Mouse (Mus musculus): Measurements from ENCODE around the gene Prr13. TPM values are rescaled to one million over a fixed set of nuclear protein-coding genes. Genes with fewer than 3 reads are reported as not detected.
A peak's percentile ranks its signal among the peaks of the same experiment; 100 is the strongest.

Gene Prr13
- polyA plus RNA-seq, 1 experiment, result 978 TPM

DNA sequence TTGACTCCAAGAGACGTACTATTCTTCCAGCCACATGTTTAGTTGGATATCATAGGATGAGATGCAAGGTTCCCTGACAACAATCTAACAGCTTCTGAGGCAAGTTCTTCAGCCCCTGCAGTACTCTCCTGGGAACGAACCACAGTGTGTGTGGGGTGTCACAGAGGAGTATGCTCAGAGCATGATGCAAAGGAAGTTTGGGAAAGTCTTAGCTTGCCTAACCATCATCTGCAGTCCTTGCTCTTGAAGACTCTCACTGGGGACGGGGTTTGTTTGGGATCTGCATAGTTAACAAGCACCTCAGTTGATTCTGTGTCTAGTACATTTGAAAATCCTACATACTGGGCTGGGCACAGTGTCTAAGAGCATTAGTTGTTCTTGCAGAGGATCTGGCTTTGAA, 49.5 kb downstream of the Prr13 start:
- Histone ChIP-seq H3K4me1 (peaks cover 54% of the 10 kb centered on the region), H3K9me3 (no peaks in the 10 kb centered on the region), H3K27me3 (replicated peaks) (peaks cover 7% of the 10 kb centered on the region), H3K4me3 (replicated peaks) (no peak overlapping the region), H3K36me3 (replicated peaks; ENCODE audit: low read length) (peaks cover 34% of the 10 kb centered on the region)
- TF ChIP-seq FLI1 (IDR thresholded peaks at IDR 0.05; ENCODE audit: low read length) (no peak), GATA1 (IDR thresholded peaks at IDR 0.05; ENCODE audit: borderline replicate concordance, low read length) (no peak)

DNA sequence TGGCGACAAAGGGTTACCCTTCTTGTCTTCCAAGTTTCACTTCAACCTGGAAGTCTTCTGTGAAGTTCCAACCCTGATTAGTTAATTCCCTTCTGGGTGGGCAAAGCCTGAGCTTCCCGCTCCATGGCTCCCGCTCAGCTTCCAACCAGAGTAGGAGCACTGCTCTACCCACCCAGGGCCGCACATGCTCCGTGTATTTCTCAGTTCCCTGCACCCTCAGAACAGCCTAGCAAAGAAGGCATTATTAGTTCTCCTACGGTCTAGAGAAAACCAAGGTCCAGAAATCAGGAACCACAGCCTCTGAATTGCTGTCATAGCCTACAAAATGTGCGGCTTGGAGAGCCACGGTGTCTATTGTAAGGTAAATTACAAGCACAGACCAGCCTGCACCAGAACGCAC, 51.3 kb downstream of the Prr13 start:
- Histone ChIP-seq H3K36me3 (replicated peaks; ENCODE audit: low read length) (peaks cover 17% of the 10 kb centered on the region), H3K27me3 (replicated peaks) (peaks cover 7% of the 10 kb centered on the region), H3K4me1 (peaks cover 51% of the 10 kb centered on the region), H3K4me3 (replicated peaks) (peak overlapping the region; percentile 95), H3K9me3 (no peaks in the 10 kb centered on the region)
- TF ChIP-seq FLI1 (IDR thresholded peaks at IDR 0.05; ENCODE audit: low read length) (no peak), GATA1 (IDR thresholded peaks at IDR 0.05; ENCODE audit: borderline replicate concordance, low read length) (no peak)

DNA sequence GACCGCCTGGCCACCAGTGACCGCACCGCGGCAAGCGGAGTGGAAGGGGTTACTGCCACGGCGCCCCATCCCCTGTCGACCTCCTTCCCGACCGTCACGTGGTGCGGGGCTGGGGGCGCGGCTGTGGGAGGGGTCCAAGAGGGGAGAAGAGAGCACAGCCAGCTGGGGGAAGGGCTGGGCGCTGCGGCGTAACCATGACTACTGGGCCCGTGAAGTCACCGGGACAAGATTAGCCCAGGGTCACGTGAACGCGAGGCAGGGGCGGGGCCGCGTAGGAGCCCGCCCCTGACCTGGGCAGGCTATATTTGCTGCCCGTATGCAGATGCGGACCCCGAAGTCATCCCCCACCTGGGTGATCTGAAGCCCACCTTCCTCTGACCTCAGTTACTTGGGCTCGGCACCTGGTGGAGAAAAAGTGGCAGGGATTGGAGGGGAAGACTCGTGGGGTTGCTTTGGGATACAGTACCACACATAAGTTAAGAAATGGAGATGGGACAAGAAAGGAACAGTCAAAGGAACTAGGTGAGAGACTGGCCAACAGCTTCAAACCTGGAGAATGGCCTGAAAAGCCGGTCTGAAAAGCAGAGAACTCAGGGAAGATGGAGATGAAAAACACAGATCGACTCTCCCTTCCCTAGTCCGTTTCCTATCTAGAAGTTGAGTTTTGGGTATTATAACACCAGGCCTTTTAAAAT, 51.9 kb downstream of the Prr13 start:
- TF ChIP-seq FLI1 (IDR thresholded peaks at IDR 0.05; ENCODE audit: low read length) (no peak), GATA1 (IDR thresholded peaks at IDR 0.05; ENCODE audit: borderline replicate concordance, low read length) (no peak)
- peaks cover 11% of the 10 kb centered on the region for H3K36me3 ChIP-seq (replicated peaks; ENCODE audit: low read length)
- H3K4me1 ChIP-seq, result peaks cover 47% of the 10 kb centered on the region
- H3K9me3 ChIP-seq, result no peaks in the 10 kb centered on the region
- peak overlapping the region; percentile 95 for H3K4me3 ChIP-seq (replicated peaks)
- peaks cover 7% of the 10 kb centered on the region for H3K27me3 ChIP-seq (replicated peaks)

DNA sequence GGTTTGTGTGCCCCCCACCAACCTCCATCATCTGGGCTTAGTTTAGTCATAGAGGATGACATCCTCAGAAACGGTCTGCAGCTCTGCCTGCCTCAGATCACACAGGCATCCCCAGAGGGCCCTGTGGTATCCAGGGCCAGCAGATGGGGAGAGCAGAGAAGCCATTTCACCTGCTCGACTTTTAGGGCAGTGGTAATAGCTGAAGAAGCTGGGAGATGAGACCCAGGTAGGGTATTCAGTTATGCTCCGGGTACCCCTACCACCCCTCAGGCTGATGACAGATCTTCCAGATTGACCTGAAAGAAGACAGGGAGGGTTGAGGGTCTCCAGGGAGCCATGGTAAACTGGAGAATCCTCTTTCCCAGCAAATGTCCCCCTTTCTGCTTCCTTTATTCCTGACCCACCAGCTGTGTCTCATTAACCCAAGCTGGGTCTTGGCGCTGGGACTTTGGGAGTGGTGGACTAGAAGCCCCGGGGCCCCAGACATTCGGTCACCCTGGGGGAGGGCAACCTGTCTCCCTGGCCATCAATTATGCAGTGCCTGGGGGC, 52.5 kb downstream of the Prr13 start:
- no peak for TF ChIP-seq GATA1 (IDR thresholded peaks at IDR 0.05; ENCODE audit: borderline replicate concordance, low read length)
- H3K4me1 ChIP-seq, result peaks cover 48% of the 10 kb centered on the region
- H3K36me3 ChIP-seq (replicated peaks; ENCODE audit: low read length), result peaks cover 5% of the 10 kb centered on the region
- H3K4me3 ChIP-seq (replicated peaks), result no peak overlapping the region
- H3K9me3 ChIP-seq, result no peaks in the 10 kb centered on the region
- peaks cover 7% of the 10 kb centered on the region for H3K27me3 ChIP-seq (replicated peaks)

DNA sequence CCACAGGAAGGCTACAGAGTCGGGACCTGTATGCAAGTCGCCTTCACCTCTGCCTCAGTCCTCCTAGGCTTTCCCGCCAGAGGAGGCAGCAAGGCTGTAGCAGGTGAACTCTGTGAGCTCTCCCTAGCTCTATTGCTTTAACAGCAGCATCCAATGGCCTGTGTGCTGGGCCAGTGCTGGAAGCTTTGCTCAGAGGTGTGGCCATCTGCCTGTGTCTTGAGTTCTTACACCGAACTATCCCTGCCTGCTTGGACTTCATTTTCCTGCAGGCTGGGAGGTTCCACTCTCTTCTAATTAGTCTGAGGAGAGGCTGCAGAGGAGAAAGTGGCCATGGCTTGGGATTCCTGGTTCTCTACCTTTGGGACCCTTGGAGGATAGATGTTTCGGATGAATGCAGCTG, 53.2 kb downstream of the Prr13 start:
- Histone ChIP-seq H3K4me3 (replicated peaks) (no peak overlapping the region), H3K9me3 (no peaks in the 10 kb centered on the region), H3K27me3 (replicated peaks) (peaks cover 7% of the 10 kb centered on the region), H3K4me1 (peaks cover 55% of the 10 kb centered on the region), H3K36me3 (replicated peaks; ENCODE audit: low read length) (peaks cover 2% of the 10 kb centered on the region)
- TF ChIP-seq FLI1 (IDR thresholded peaks at IDR 0.05; ENCODE audit: low read length) (no peak), GATA1 (IDR thresholded peaks at IDR 0.05; ENCODE audit: borderline replicate concordance, low read length) (no peak)

Other genes starting within 250 kb of the Prr13 start
- 1.9 and 19.9 TPM in 2 replicates for gene Itgb7, start 227.1 kb upstream of the Prr13 start, polyA plus RNA-seq (2012; ENCODE audit: insufficient read depth, low replicate concordance)
- 68.7 and 69.9 TPM in 2 replicates for gene Rarg, start 201.5 kb upstream of the Prr13 start, polyA plus RNA-seq (2012; ENCODE audit: insufficient read depth, low replicate concordance)
- not detected in 2 replicates for gene Gm9918, start 188.5 kb upstream of the Prr13 start, polyA plus RNA-seq (2012; ENCODE audit: insufficient read depth, low replicate concordance)
- 72.6 and 109 TPM in 2 replicates for gene Mfsd5, start 179.6 kb upstream of the Prr13 start, polyA plus RNA-seq (2012; ENCODE audit: insufficient read depth, low replicate concordance)
- gene Espl1, start 162.8 kb upstream of the Prr13 start, polyA plus RNA-seq (2012; ENCODE audit: insufficient read depth, low replicate concordance), result 7.5 and 12.3 TPM in 2 replicates
- gene Pfdn5, start 132.9 kb upstream of the Prr13 start, polyA plus RNA-seq (2012; ENCODE audit: insufficient read depth, low replicate concordance), result 5.9 and 58.8 TPM in 2 replicates
- gene Myg1, start 127.3 kb upstream of the Prr13 start, polyA plus RNA-seq (2012; ENCODE audit: insufficient read depth, low replicate concordance), result 35.8 and 92.1 TPM in 2 replicates
- 51.2 and 84.3 TPM in 2 replicates for gene Aaas, start 108.3 kb upstream of the Prr13 start, polyA plus RNA-seq (2012; ENCODE audit: insufficient read depth, low replicate concordance)
- 0.10 TPM in 1 of 2 replicates, not detected in the other for gene Sp7, start 91.8 kb upstream of the Prr13 start, polyA plus RNA-seq (2012; ENCODE audit: insufficient read depth, low replicate concordance)
- gene Sp1, start 52.9 kb upstream of the Prr13 start, polyA plus RNA-seq (2012; ENCODE audit: insufficient read depth, low replicate concordance), result 3.9 and 15.5 TPM in 2 replicates
- 0.37 TPM in 1 of 2 replicates, not detected in the other for gene Amhr2, start 13.7 kb upstream of the Prr13 start, polyA plus RNA-seq (2012; ENCODE audit: insufficient read depth, low replicate concordance)
- 254 and 404 TPM in 2 replicates for gene Pcbp2, start 11.5 kb downstream of the Prr13 start, polyA plus RNA-seq (2012; ENCODE audit: insufficient read depth, low replicate concordance)
- gene Gm10337, start 44.7 kb downstream of the Prr13 start, polyA plus RNA-seq (2012; ENCODE audit: insufficient read depth, low replicate concordance), result not detected in 2 replicates
- 2.3 and 5.9 TPM in 2 replicates for gene Map3k12, start 58.0 kb downstream of the Prr13 start, polyA plus RNA-seq (2012; ENCODE audit: insufficient read depth, low replicate concordance)
- 46.9 and 64.7 TPM in 2 replicates for gene Tarbp2, start 59.2 kb downstream of the Prr13 start, polyA plus RNA-seq (2012; ENCODE audit: insufficient read depth, low replicate concordance)
- 4.0 TPM in 1 of 2 replicates, not detected in the other for gene Npff, start 65.9 kb downstream of the Prr13 start, polyA plus RNA-seq (2012; ENCODE audit: insufficient read depth, low replicate concordance)
- gene Gm28047, start 166.0 kb downstream of the Prr13 start, polyA plus RNA-seq (2012; ENCODE audit: insufficient read depth, low replicate concordance), result not detected in 2 replicates
- gene Atf7, start 166.4 kb downstream of the Prr13 start, polyA plus RNA-seq (2012; ENCODE audit: insufficient read depth, low replicate concordance), result 0.52 and 4.5 TPM in 2 replicates
- 10.2 and 125 TPM in 2 replicates for gene Atp5g2, start 213.3 kb downstream of the Prr13 start, polyA plus RNA-seq (2012; ENCODE audit: insufficient read depth, low replicate concordance)